Mouse (Mus musculus) forebrain, embryonic 10.5 days (tissue): Measurements from ENCODE around the gene Abhd6. TPM values are rescaled to one million over a fixed set of nuclear protein-coding genes. Genes with fewer than 3 reads are reported as not detected.
"Not testable (repeated sequence)": the region's sequence is repeated elsewhere in the genome, so short reads cannot be mapped to it uniquely, and the experiment has no call there.

Experiments used
- DNase-seq: peaks from one replicate; pipeline ENCODE4 v3.0.0-alpha.2; 2017; ENCODE audit warnings: low spot score; ENCODE audit errors: extremely low spot score
- H3K27ac ChIP-seq: fragments of 300-500 bp; sonication (generic); 2 replicates; pipeline ENCODE4 v1.5.1; 2016; ENCODE audit warnings: mild to moderate bottlenecking
- H3K27me3 ChIP-seq: fragments of 300-500 bp; sonication (generic); 2 replicates; pipeline ENCODE4 v1.6.1; 2016; ENCODE audit warnings: mild to moderate bottlenecking; ENCODE audit not compliant: poor library complexity, severe bottlenecking
- H3K36me3 ChIP-seq: fragments of 300-500 bp; sonication (generic); replicated peaks from 2 replicates; pipeline ENCODE4 v1.6.1; 2016; ENCODE audit warnings: mild to moderate bottlenecking, moderate library complexity
- H3K4me1 ChIP-seq: fragments of 300-500 bp; sonication (generic); 2 replicates; pipeline ENCODE4 v1.6.1; 2016
- H3K4me3 ChIP-seq: fragments of 300-500 bp; sonication (generic); 2 replicates; pipeline ENCODE4 v1.5.1; 2016; ENCODE audit warnings: mild to moderate bottlenecking, moderate library complexity
- H3K9me3 ChIP-seq: fragments of 300-500 bp; sonication (generic); 2 replicates; pipeline ENCODE4 v1.6.1; 2016; ENCODE audit warnings: mild to moderate bottlenecking, moderate library complexity
- WGBS: fragments of 180-500 bp; shearing (Covaris S2); methylation state at CpG from one replicate; pipeline ENCODE4 v1.1.7; 2016; 5-methylcytosine and 5-hydroxymethylcytosine counted together
- polyA plus RNA-seq: library from polyadenylated mRNA; unstranded; fragments of >200 nt; fragmentation: Nextera tagmentation; extraction: Ambion mirVana; gene quantifications from 2 replicates; pipeline ENCODE4 v1.2.1, GENCODE M21; 2016

The Abhd6 gene
- polyA plus RNA-seq, 1 experiment from 2014 or later: 18.6 TPM

DNA sequence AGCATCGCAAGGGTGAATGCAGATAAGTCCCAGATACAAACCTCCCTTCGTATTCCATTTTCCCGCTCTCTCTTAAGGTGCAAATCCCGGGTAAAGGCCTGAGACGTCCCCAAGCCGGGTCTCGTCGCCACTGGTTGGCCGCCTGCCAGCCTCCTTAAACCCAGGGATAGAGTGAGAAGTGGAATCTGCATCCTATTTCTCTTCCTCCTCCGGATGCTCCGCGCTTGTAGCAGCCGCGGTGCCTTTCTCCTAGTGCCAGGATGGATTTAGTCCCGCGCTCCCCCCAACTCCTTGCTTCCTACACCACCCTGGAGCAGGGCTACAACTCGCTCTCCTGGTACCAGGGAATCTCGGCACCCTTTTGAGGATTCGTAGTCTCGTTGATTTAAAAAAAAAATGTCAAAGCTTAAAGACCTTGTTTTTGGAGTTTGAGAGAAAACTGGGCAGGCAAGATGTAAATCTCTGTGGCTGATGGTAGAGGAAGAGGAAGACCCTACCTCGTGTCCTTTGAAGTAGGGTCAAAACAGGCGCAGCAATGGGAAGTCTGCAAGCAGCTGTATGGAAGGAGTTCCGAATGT lies 480 bp downstream of the Abhd6 start:
- Histone ChIP-seq H3K9me3 (no peaks in the 10 kb centered on the region), H3K27ac (peak overlapping the region; percentile 84), H3K36me3 (no peaks in the 10 kb centered on the region), H3K4me3 (peak overlapping the region; percentile 67), H3K4me1 (peaks cover 29% of the 10 kb centered on the region), H3K27me3 (peaks cover 53% of the 10 kb centered on the region)
- 2% methylated on average over 23 of the region's 23 CpGs for WGBS
- no peak for DNase-seq

DNA sequence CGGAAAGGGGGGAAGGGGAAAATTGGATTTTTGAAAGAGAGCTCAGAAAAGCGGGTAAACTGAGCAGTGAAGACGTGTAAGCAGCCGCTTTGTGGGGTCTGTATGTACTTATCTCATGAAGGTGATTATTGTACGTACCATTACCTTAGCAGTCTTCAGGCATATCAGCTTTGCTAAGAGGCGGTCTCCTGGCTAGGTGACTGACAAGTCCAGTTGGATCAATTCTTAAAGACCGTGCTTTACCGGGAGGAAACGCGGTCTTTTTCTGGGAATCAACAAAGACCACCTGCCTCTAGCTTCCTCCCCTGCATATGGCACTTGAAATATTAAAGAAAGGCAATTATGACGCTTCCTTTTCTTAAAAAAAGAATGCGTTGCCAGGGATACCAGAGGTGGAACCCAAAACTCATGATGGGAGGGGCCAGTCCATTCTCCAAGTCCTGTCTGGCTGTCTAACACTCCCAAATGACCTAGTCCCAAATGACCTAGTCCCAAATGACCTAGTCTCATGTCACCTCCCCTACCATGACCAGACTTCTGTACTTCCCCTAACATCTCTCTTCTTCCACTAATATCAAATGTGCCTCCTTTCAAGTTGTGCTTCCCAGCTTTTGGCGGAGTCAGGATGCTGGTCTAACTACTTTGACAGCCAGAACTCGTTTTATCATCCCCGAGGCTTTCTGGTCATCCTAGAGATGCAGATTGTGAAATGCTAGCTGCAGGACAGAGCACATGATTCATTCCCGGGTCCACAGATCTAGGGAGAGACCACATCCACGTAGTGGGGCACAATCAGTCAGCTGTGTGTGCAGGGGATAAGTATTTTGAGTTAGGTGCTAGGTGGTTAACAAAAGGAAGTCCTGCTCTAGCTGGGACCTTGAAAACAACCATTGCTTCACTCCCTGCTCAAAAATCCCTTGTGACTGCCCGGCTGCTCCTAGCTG lies 1.3 kb downstream of the Abhd6 start:
- Histone ChIP-seq H3K4me1 (peaks cover 29% of the 10 kb centered on the region), H3K36me3 (no peaks in the 10 kb centered on the region), H3K27me3 (peaks cover 48% of the 10 kb centered on the region), H3K4me3 (peak overlapping the region; percentile 67), H3K27ac (peak overlapping the region; percentile 84), H3K9me3 (no peaks in the 10 kb centered on the region)
- WGBS: 53% methylated on average over 18 of the region's 18 CpGs
- DNase-seq: no peak

DNA sequence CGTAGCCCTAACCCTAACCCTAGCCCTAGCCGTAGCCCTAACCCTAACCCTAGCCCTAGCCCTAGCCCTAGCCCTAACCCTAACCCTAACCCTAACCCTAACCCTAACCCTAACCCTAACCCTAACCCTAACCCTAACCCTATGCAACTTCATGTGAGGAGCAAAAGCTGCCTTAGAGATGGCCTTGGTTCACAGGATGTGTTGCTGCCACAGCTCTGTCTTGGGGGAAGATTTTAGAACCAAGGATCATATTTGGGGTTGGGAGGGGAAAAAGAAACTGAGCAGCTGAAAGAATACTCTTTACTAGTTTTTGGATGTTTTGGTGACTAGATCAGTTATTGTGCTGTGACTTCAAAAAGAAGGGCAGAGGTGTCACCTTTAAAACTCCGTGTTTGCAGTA lies 3.4 kb downstream of the Abhd6 start:
- WGBS: 69% methylated on average over 3 of the region's 3 CpGs
- not testable (repeated sequence) for H3K27ac ChIP-seq, DNase-seq, H3K9me3 ChIP-seq, H3K36me3 ChIP-seq, H3K4me3 ChIP-seq
- Histone ChIP-seq H3K27me3 (peaks cover 28% of the 10 kb centered on the region), H3K4me1 (peaks cover 27% of the 10 kb centered on the region)

DNA sequence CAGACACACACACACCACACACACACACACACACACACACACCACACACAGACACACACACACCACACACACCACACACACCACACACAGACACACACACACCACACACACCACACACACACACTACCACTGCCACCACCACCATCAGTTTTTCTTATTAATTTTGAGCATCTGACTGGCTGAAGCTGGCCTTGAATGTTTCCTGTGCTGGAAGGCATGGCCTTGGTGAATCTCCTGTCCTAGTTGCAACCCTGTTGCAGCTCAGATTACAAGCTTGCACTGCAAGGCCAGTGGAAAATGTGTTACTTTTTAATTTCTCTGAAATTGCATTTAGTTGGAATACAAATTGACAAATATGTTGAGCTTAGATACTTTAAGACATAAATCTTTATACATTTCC lies 4.4 kb downstream of the Abhd6 start:
- no peak overlapping the region for H3K27ac ChIP-seq
- no peak for DNase-seq

DNA sequence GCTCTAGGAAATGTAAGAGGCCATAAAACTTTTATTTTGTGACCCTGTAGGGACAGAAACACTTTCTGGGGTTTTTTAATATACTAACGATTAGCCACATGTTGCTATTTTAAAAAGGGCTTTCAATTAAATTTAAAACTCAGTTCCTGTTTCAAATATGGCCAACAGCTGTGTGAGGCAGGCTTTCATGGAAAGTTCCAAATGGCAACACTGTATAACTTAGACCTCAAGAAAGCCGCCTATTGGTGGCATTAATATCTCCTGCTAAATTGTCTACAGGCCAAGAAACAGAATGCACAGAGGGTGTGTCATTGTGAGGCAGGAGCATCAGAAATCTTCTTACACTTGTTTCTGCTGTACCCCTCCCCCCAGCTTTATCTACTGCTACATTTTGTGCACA lies 4.8 kb downstream of the Abhd6 start:
- no peak for DNase-seq
- WGBS: 80% methylated on average over 2 of the region's 2 CpGs
- Histone ChIP-seq H3K27me3 (peaks cover 14% of the 10 kb centered on the region), H3K36me3 (no peaks in the 10 kb centered on the region), H3K9me3 (no peaks in the 10 kb centered on the region), H3K27ac (no peak overlapping the region), H3K4me3 (no peak overlapping the region), H3K4me1 (peaks cover 19% of the 10 kb centered on the region)

More for the DNA sequence above, 4.4 kb downstream of the Abhd6 start:
- no peaks in the 10 kb centered on the region for H3K9me3 ChIP-seq
- H3K36me3 ChIP-seq: no peaks in the 10 kb centered on the region
- H3K4me3 ChIP-seq: no peak overlapping the region
- H3K4me1 ChIP-seq: peaks cover 22% of the 10 kb centered on the region
- H3K27me3 ChIP-seq: peaks cover 18% of the 10 kb centered on the region

DNA sequence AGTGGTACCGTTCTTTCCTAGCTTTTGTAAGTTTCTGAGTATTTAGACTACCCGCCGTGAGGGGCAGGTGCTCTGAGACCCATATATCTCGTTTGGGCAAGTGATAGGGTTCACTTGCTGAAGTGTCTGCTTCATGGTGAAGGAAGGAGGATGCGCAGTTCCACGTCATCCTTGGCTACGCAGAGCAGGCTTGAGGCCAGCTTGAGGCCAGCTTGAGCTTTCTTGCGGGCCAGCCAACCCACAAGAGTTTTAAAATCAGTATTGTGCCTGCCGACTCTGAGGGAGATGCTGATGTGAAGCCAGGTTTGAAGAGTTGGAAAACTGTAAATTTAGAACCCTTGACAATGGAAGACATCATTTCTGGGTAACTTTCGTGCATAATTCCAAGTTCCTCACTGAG lies 5.2 kb downstream of the Abhd6 start:
- DNase-seq: no peak
- 86% methylated on average over 10 of the region's 10 CpGs for WGBS

DNA sequence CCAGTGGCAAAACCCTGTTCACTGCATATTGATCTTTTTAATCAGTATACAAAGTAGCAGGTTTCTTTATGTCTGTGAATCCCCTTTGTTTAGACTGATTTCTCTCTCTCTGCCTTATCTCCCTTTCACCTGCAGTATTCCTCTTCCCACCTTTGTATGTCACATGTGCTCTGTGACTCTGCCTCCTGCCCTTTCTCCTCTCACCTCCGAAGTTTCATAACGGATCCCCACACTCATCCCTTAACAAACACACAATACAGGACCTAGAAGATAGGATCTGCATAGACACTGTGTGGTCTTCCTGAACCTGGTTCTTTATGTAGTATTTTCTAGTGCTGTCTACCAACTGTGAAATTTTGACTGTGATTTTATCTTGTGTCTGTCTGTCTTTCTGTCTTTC lies 8.6 kb downstream of the Abhd6 start:
- Histone ChIP-seq H3K9me3 (no peaks in the 10 kb centered on the region), H3K36me3 (no peaks in the 10 kb centered on the region), H3K27me3 (no peaks in the 10 kb centered on the region), H3K4me1 (no peaks in the 10 kb centered on the region; the same call in 1 of the 2 replicates), H3K27ac (no peak overlapping the region), H3K4me3 (no peak overlapping the region)
- DNase-seq: no peak
- WGBS: 92% methylated on average over 2 of the region's 2 CpGs

More for the DNA sequence above, 5.2 kb downstream of the Abhd6 start:
- H3K4me1 ChIP-seq: peaks cover 14% of the 10 kb centered on the region
- peaks cover 11% of the 10 kb centered on the region for H3K27me3 ChIP-seq
- no peaks in the 10 kb centered on the region for H3K9me3 ChIP-seq
- H3K27ac ChIP-seq: no peak overlapping the region
- no peak overlapping the region for H3K4me3 ChIP-seq
- H3K36me3 ChIP-seq: no peaks in the 10 kb centered on the region

DNA sequence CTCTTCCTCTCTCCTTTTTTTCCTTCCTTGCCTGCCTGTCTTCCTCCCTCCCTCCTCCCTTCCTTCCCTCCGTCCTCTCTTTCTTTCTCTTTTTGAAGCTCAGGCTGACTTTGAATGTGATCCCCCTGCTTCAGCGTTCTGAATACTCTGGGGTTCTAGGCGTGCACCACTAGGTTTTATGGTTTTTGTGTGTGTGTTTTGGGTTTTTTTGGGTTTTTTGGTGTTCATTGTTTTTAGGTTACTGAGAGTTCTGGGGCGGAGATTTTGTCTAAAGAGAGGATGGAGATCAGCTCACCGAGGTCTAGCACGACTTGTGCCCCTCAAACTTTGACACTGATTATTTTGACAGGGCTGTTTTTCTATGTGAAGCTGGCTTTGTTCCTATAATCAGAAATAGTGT lies 9.2 kb downstream of the Abhd6 start:
- Histone ChIP-seq H3K27ac (no peak overlapping the region), H3K9me3 (no peaks in the 10 kb centered on the region), H3K27me3 (no peaks in the 10 kb centered on the region), H3K4me1 (no peaks in the 10 kb centered on the region; the same call in 1 of the 2 replicates), H3K4me3 (no peak overlapping the region), H3K36me3 (no peaks in the 10 kb centered on the region)
- 82% methylated on average over 6 of the region's 6 CpGs for WGBS
- DNase-seq: no peak

DNA sequence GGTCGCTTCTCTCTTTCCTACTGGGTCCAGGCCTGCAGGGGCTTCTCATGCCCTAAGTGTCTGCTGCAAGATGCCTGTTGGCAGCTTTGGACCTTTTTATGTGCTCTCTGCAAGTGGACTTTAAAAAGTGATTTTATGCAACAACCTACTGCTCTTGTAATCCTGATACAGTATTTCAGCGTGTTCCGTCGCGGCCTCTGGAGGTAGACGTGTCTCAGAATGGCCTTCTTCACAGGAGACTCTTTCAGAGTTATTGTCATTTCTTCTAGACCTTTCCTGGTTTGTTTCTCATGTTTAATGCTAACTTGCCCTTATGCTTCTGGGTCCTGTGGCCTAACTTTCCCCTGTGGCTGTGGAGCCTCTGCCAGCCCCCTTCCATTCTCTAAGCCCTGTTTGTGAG lies 13.1 kb downstream of the Abhd6 start:
- DNase-seq: no peak
- H3K27ac ChIP-seq: no peak overlapping the region
- WGBS: 92% methylated on average over 6 of the region's 6 CpGs
- no peaks in the 10 kb centered on the region for H3K36me3 ChIP-seq
- no peaks in the 10 kb centered on the region for H3K27me3 ChIP-seq
- no peak overlapping the region for H3K4me3 ChIP-seq
- H3K4me1 ChIP-seq: no peaks in the 10 kb centered on the region; the same call in 1 of the 2 replicates
- H3K9me3 ChIP-seq: no peaks in the 10 kb centered on the region

DNA sequence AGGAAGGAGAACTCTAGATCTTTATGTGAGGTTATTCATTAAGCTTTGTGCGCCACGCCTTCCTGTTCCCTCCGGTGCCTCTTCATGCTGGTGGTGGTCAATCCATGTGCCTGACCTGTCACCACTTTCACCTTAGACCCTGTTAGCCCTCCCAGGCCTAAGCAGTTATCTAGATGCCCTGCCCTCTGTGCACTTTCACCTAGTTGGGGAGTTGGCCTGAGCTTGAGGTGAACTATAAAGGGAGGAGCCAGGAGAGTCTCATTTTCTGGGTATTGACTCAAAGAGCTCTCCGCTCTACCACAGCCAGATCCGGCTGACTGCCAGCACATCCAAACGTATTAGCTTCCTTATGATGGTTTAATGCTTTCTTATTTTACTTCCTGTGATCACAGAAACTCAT lies 13.6 kb downstream of the Abhd6 start:
- no peak for DNase-seq
- Histone ChIP-seq H3K9me3 (no peaks in the 10 kb centered on the region), H3K27ac (no peak overlapping the region), H3K4me3 (no peak overlapping the region), H3K27me3 (no peaks in the 10 kb centered on the region), H3K36me3 (no peaks in the 10 kb centered on the region), H3K4me1 (no peaks in the 10 kb centered on the region; the same call in 1 of the 2 replicates)
- WGBS: 94% methylated on average over 6 of the region's 6 CpGs

DNA sequence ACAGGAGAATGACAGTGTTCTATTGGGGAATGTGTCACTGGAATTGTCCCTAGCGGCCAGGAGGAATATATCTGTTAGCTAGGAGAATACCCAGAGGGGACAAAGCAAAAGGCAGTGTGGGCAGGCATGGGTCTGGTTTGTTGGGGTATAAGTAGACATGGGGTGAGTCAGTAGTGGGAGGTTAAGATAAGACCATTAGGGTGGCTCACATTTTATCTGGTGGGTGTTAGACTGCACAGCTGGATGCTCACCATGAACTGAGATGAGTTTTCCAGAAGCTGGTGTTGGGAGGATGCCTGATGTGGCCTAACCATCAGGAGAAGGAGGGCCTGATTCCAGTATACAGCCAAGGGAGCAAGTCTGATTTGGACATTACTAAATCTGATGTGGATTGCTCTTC lies 14.2 kb downstream of the Abhd6 start:
- 79% methylated on average over 1 of the region's 1 CpGs for WGBS
- H3K4me3 ChIP-seq: no peak overlapping the region
- H3K9me3 ChIP-seq: no peaks in the 10 kb centered on the region
- no peaks in the 10 kb centered on the region for H3K27me3 ChIP-seq
- H3K36me3 ChIP-seq: no peaks in the 10 kb centered on the region
- H3K4me1 ChIP-seq: no peaks in the 10 kb centered on the region; the same call in 1 of the 2 replicates
- no peak overlapping the region for H3K27ac ChIP-seq
- no peak for DNase-seq

DNA sequence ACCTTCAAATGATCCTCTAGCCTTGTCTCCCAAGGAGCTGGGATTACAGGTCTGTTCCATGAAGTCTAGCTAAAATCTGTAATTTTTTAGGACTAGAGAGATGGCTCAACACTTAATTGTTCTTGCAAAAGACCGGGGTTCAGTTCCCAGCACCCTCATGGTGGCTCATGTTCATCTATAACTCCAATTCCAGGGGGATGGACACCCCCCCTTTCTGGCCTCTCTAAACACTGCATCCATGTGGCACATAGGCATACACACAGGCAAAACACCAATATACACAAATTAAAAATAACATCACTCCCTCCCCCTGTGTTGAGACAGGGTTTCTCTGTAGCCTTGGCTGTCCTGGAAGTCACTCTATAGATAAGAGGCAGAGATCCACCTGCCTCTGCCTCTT lies 17.3 kb downstream of the Abhd6 start:
- H3K4me3 ChIP-seq: no peak overlapping the region
- H3K36me3 ChIP-seq: no peaks in the 10 kb centered on the region
- H3K9me3 ChIP-seq: no peaks in the 10 kb centered on the region
- no peaks in the 10 kb centered on the region for H3K27me3 ChIP-seq
- H3K27ac ChIP-seq: no peak overlapping the region
- peaks cover 6% of the 10 kb centered on the region; the same call in 1 of the 2 replicates for H3K4me1 ChIP-seq
- no peak for DNase-seq
- 93% methylated on average over 1 of the region's 1 CpGs for WGBS

DNA sequence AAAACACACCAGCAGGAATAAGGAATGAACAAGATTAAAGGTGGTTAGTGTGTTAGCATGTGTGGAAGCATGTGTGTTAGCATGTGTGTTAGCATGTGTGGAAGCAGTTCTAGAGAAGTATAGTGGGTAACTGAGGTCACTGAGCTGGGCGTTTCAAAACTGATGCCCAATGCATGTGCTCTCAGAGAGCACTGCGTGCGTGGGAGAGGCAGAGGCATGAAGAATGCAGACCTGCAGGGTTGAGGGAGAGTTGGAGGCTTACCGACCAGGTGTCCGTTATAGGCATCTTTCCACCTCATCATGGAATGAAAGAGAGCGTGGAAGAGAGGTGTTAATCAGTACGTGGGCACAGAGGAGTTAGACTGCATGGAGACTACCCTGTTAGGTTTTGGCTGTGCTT lies 17.8 kb downstream of the Abhd6 start:
- WGBS: 87% methylated on average over 7 of the region's 7 CpGs
- no peaks in the 10 kb centered on the region for H3K36me3 ChIP-seq
- DNase-seq: no peak

More for the DNA sequence above, 17.8 kb downstream of the Abhd6 start:
- no peak overlapping the region for H3K4me3 ChIP-seq
- H3K9me3 ChIP-seq: no peaks in the 10 kb centered on the region
- no peaks in the 10 kb centered on the region for H3K27me3 ChIP-seq
- peaks cover 6% of the 10 kb centered on the region; the same call in 1 of the 2 replicates for H3K4me1 ChIP-seq
- H3K27ac ChIP-seq: no peak overlapping the region
